Mouse (Mus musculus): ENCODE results near the gene Ccl9.
"Not testable (repeated sequence)": the region's sequence is repeated elsewhere in the genome, so short reads cannot be mapped to it uniquely, and the experiment has no call there.

The Ccl9 gene

DNA sequence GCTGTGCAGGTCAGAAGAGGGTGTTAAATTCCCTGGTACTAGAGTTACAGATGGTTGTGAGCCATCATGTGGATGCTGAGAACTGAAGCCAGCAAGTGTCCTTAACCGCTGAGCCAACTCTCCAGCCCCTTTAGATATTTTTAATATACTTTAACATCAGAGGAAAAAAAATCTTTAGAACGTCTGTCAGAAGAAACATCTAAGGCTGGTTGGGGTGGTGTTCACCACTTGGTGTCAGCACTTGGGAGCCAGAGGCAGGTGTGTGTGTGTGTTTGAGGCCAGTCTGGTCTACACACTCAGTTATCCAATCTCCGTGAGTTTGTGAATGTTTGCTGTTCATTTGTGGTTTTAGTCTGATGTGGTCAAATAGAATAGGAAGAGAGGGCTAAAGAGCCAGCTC is 563 bp upstream of the Ccl9 start:
- DNase-seq, result no peak

DNA sequence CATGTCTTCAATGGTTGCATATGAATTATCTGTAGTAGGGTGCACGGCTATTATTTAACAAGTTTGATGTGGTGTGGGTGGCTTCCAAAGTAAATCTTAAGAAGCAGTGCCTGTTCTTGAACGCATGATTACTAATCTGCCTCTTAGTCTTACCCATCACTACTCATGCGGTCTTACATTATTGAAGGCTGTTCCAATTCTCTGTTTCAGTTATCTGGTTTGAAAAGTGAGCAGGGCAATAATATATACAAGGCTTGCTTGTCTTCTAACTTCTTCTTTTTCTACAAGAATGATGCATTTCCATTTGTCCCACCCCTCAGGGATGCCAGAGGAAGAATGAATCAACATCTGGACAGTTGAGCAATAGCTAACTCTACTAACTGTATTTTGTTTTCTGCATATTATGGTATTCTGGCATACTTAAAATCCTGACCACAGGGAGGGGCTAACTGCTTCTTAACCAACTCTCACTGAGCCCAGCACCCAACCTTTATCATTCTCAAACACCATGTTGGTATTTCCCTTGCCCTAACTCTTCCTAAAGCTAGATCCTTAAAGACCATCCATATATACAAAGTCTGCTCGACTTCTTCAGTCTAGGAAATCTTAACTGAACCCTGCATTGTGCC is 1.4 kb downstream of the Ccl9 start:
- no peak for DNase-seq

DNA sequence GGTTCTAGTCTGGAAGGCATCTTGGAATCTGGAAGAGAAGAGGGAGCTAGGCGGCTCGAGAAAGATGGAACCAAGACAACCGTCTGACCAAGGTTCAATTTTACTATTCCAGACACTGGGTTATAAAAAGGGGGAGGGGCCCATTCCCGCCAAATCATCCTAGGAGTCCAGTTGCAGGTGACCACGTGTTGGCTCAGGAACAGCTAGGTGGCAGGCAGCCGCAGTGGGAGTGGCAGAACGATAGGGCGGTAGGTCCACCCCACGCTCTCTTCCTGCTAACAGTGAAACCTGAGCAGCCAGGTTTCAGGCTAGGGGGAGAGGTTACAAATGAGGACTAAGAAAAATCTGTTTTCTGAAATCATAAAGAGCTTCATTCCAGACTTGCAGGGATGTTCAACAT is 5.6 kb downstream of the Ccl9 start:
- no peak for DNase-seq

GRCm38 (mm10) chr11:83572223-83572622 is 6.2 kb downstream of the Ccl9 start:
- DNase-seq, result peak; percentile 25

GRCm38 (mm10) chr11:83570189-83570588 is 8.2 kb downstream of the Ccl9 start:
- DNase-seq, result no peak

- DNase-seq, result no peak
These were observed 9.2 kb downstream of the Ccl9 start for GRCm38 (mm10) chr11:83569249-83569648.

DNA sequence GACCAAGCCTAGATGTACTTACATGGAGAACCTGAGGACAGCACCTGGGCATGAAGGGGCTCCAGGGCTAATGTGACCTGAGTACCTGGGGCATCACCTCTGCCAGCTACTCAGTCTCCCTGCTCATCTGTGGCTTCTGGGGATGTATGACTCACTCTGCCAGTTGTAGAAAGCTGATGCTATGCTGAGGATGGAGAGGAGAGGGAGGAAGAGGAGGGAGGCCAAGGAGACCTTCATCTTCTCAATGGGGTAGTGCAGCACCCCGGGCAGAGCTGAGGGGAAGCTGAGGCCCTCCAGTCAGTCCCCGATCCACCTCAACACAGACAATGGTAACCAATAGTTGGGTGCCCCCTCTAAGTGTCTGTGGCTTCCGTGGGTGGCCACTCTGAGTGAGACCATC is 9.7 kb downstream of the Ccl9 start:
- DNase-seq, result no peak

DNA sequence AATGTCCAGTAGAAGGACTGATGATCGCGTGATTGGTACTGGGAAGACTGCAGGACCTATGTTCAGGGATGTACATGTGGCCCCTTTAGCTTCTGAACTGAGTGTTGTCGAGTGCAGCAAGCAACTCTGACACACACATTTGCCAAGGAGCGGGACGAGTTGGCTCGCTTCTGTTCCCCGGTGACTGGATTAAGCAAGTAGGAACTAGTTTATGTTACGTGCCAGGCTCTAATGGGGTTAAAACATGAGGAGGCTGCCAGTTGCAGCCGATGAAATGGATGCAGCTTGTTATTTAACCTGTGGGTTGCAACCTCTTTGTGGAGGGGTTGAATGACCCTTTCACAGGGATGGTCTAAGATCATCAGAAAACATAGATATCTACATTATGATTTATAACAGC is 10.4 kb downstream of the Ccl9 start:
- no peak for DNase-seq

- DNase-seq, result no peak
These were observed 11.1 kb downstream of the Ccl9 start for GRCm38 (mm10) chr11:83567311-83567710.

GRCm38 (mm10) chr11:83566617-83567016 is 11.8 kb downstream of the Ccl9 start:
- no peak for DNase-seq

- DNase-seq, result peak; percentile 14
These were observed 14.7 kb downstream of the Ccl9 start for GRCm38 (mm10) chr11:83563754-83564153.

DNA sequence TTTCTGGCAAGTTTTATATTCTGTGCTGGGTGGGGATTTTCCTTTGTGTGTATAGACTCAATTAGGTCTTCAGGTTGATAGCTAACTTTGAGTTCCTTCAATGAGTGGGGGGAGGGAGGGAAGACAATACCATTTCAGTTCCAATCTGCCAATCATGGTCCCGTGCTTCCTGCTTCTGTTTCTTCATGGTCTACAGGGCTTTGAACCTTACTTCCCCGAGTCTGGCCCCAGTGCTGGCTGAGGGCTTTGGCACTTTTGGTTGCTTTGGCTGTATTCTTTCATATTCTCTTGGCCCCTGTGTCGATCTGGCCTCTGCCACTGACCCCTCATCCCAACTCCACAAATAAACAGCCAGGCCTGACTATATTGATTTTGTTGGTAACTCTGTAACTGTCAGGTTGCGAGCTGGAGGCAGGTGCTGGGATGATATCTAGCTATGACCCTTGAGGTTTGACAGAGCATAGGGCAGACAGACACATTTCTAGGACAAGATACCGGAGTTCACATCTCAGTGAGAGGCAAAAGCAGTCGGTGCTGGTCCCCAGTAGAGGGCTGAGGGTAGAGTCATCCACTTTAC is 16.0 kb downstream of the Ccl9 start:
- DNase-seq, result no peak

DNA sequence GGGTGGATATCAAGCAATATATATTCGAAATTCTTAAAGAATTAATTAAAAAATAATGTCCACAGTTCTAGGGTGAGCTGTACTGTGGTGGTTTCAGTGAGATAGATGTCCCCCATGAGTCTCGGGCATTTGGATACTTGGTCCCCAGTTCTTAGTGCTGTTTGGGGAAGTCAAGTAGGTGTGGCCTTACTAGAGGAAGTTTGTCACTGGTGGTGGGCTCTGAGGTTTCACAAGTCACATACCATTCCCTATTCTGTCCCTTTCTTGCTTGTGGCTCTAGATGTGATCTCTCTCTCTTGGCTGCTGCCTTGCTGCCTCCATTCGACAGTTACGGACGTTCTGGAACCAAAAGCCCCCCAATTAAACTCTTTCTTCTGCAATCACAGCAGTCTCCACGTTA is 18.0 kb downstream of the Ccl9 start:
- no peak for DNase-seq

DNA sequence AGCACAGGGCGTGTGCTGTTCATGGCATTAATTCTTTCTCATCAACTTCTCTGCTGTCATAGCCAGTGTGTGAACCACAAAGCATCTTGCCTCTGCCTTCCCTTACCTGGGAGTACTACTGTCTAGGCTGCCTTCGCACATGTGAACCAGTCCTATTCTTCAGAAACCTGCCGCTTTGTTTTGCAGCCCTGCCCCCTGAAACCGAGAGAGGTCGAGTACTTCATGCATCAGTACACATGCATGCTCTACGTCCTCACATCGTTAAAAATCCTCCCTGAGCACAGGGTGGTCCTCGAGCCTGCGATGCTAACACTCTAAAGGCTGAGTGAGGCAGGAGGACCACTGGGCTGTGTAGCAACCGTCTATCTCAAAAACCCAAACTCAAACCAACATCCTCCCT is 21.4 kb downstream of the Ccl9 start:
- DNase-seq, result no peak

- DNase-seq, result peak; percentile 41
These were observed 22.2 kb downstream of the Ccl9 start for GRCm38 (mm10) chr11:83556085-83556781.

DNA sequence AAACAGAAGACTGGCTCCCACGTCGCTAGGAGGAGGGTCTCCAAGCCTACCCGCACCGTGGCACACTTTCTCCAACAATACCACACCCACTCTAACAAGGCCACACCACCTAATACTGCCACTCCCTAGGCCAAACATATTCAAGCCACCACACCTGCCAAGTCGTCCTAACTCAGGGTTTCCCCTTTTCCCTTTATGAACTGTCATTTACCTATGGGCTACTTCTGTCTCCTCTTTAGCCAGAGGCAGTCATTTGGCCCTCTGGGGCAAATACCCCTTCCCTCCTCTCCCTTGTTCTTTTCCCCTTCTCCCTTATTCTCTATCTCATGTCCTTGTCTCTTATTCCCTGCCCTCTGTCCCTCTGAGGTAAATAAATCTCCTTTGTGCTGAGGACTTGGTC is 26.8 kb downstream of the Ccl9 start:
- no peak for DNase-seq

- DNase-seq, result not testable (repeated sequence)
These were observed 27.4 kb downstream of the Ccl9 start for GRCm38 (mm10) chr11:83551037-83551436.

- no peak for DNase-seq
These were observed 28.2 kb downstream of the Ccl9 start for GRCm38 (mm10) chr11:83550186-83550632.

- no peak for DNase-seq
These were observed 34.2 kb downstream of the Ccl9 start for GRCm38 (mm10) chr11:83544214-83544613.

DNA sequence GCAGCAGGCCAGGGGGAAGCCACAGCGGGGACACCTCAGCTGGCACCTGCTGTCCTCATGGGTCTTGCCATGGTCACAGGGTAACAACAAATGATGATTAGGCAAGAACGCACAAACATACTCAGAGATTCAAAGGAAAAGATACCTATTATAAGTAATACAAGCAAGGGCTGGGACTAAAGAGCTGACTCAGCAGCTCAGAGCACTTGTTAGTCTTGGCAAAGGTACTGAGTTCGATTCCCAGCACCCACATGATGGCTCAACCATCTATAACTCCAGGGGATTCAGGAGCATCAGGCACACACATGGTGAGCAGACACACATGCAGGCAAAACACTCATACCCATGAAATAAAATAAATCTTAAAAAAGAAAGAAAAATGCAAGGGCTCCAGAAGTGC is 37.0 kb downstream of the Ccl9 start:
- no peak for DNase-seq

DNA sequence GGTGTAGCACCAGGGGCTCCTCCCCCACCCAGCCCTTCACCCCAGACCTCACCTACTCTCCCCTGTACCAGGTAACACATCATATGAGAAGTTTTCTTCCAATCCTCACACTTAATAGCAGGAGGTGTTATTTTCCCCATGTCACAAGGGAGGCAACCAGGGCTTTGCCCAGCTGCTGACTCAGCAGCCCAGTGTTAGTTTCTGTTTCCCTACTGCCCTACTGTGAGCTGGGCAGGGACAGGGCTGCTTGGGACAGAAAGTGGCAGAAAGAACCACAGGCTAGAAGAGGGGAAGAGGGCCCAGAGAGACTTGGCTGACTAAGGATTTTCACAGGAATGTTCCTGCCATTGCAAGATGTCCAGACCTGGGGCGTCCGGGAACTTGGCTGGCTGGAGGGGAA is 37.5 kb downstream of the Ccl9 start:
- no peak for DNase-seq

GRCm38 (mm10) chr11:83538705-83539314 is 39.6 kb downstream of the Ccl9 start:
- no peak for DNase-seq

- DNase-seq, result no peak
These were observed 41.6 kb downstream of the Ccl9 start for GRCm38 (mm10) chr11:83536831-83537230.

All from lung, postnatal 14 days (tissue).